Mouse (Mus musculus) forebrain, embryonic 15.5 days (tissue): Measurements from ENCODE around the gene Lbx2. TPM values are rescaled to one million over a fixed set of nuclear protein-coding genes. Genes with fewer than 3 reads are reported as not detected.

Source experiments
- ATAC-seq: fragments of 200-750 bp; cut with Nextera tagmentation; replicated peaks from 2 replicates; pipeline ENCODE4 v1.8.0; 2017; ENCODE audit warnings: mild to moderate bottlenecking, moderate TSS enrichment, moderate library complexity
- H3K27ac ChIP-seq: fragments of 300-500 bp; sonication (generic); replicated peaks from 2 replicates; pipeline ENCODE4 v1.5.1; 2015; ENCODE audit warnings: mild to moderate bottlenecking, inconsistent platforms
- H3K27me3 ChIP-seq: fragments of 300-500 bp; sonication (generic); 2 replicates; pipeline ENCODE4 v1.6.1; 2015; ENCODE audit warnings: inconsistent platforms
- H3K36me3 ChIP-seq: fragments of 300-500 bp; sonication (generic); 2 replicates; pipeline ENCODE4 v1.6.1; 2015; ENCODE audit warnings: mild to moderate bottlenecking, inconsistent platforms
- H3K4me1 ChIP-seq: fragments of 300-500 bp; sonication (generic); 2 replicates; pipeline ENCODE4 v1.6.1; 2015; ENCODE audit warnings: inconsistent platforms
- H3K4me2 ChIP-seq: fragments of 300-500 bp; sonication (generic); replicated peaks from 2 replicates; pipeline ENCODE4 v1.6.1; 2015; ENCODE audit warnings: mild to moderate bottlenecking, inconsistent platforms
- H3K4me3 ChIP-seq: fragments of 300-500 bp; sonication (generic); 2 replicates; pipeline ENCODE4 v1.5.1; 2015; ENCODE audit warnings: mild to moderate bottlenecking, inconsistent platforms
- H3K9ac ChIP-seq: fragments of 300-500 bp; sonication (generic); replicated peaks from 2 replicates; pipeline ENCODE4 v1.6.1; 2015; ENCODE audit warnings: mild to moderate bottlenecking, inconsistent platforms
- H3K9me3 ChIP-seq: fragments of 300-500 bp; sonication (generic); 2 replicates; pipeline ENCODE4 v1.6.1; 2016; ENCODE audit warnings: inconsistent platforms
- WGBS: fragments of 180-500 bp; shearing (Covaris S2); methylation state at CpG from one replicate; pipeline ENCODE4 v1.1.7; 2015; ENCODE audit warnings: mixed read lengths; 5-methylcytosine and 5-hydroxymethylcytosine counted together
- polyA plus RNA-seq: library from polyadenylated mRNA; unstranded; fragments of >200 nt; fragmentation: Nextera tagmentation; extraction: Ambion mirVana; gene quantifications from 2 replicates; pipeline ENCODE4 v1.2.1, GENCODE M21; 2015

The Lbx2 gene
- polyA plus RNA-seq, 1 experiment from 2014 or later: not detected

GRCm38 (mm10) chr6:83101688-83102556, 15.8 kb downstream of the Lbx2 start:
- Histone ChIP-seq H3K27ac (peak overlapping the region; percentile 82), H3K4me1 (peaks cover 26% of the 10 kb centered on the region), H3K4me2 (peak overlapping the region; percentile 100), H3K36me3 (no peaks in the 10 kb centered on the region), H3K27me3 (peaks cover 3% of the 10 kb centered on the region; the same call in 1 of the 2 replicates), H3K9ac (peak overlapping the region; percentile 84), H3K9me3 (no peaks in the 10 kb centered on the region), H3K4me3 (peak overlapping the region; percentile 84)
- ATAC-seq: peak; percentile 76
- WGBS: under 1% methylated on average over 74 of the region's 74 CpGs

GRCm38 (mm10) chr6:83103130-83103650, 17.0 kb downstream of the Lbx2 start:
- H3K36me3 ChIP-seq: no peaks in the 10 kb centered on the region
- H3K27ac ChIP-seq: 0 out of 2 replicates have a peak overlapping the region, but pooled peaks have one; percentile 0
- peaks cover 32% of the 10 kb centered on the region for H3K4me1 ChIP-seq
- peak overlapping the region; percentile 84; the same call in 1 of the 2 replicates for H3K4me3 ChIP-seq
- H3K9me3 ChIP-seq: no peaks in the 10 kb centered on the region
- H3K4me2 ChIP-seq: peak overlapping the region; percentile 100
- no peaks in the 10 kb centered on the region for H3K27me3 ChIP-seq
- 49% methylated on average over 11 of the region's 11 CpGs for WGBS
- H3K9ac ChIP-seq: peak overlapping the region; percentile 84; the same call in 1 of the 2 replicates
- no peak for ATAC-seq

GRCm38 (mm10) chr6:83104158-83104557, 18.0 kb downstream of the Lbx2 start:
- Histone ChIP-seq H3K9ac (no peak overlapping the region), H3K36me3 (no peaks in the 10 kb centered on the region), H3K4me2 (no peak overlapping the region), H3K4me3 (no peak overlapping the region), H3K27ac (no peak overlapping the region), H3K9me3 (no peaks in the 10 kb centered on the region), H3K27me3 (no peaks in the 10 kb centered on the region), H3K4me1 (peaks cover 37% of the 10 kb centered on the region)
- 40% methylated on average over 4 of the region's 4 CpGs for WGBS
- ATAC-seq: peak; percentile 38

GRCm38 (mm10) chr6:83107566-83108400, 21.6 kb downstream of the Lbx2 start:
- peaks cover 4% of the 10 kb centered on the region; the same call in 1 of the 2 replicates for H3K36me3 ChIP-seq
- peaks cover 31% of the 10 kb centered on the region for H3K4me1 ChIP-seq
- no peaks in the 10 kb centered on the region for H3K27me3 ChIP-seq
- no peaks in the 10 kb centered on the region for H3K9me3 ChIP-seq
- no peak for ATAC-seq
- 35% methylated on average over 13 of the region's 13 CpGs for WGBS
- peak overlapping the region; percentile 83 for H3K4me2 ChIP-seq
- H3K4me3 ChIP-seq: peak overlapping the region; percentile 87
- no peak overlapping the region for H3K9ac ChIP-seq
- H3K27ac ChIP-seq: peak overlapping the region; percentile 80; the same call in 1 of the 2 replicates

- H3K4me1 ChIP-seq: peaks cover 22% of the 10 kb centered on the region
- under 1% methylated on average over 76 of the region's 76 CpGs for WGBS
- peak within 1 kb of the TSS; percentile 89 for H3K9ac ChIP-seq
- H3K4me3 ChIP-seq: peak within 1 kb of the TSS; percentile 87
- peak within 1 kb of the TSS; percentile 83 for H3K4me2 ChIP-seq
- H3K27ac ChIP-seq: peak within 1 kb of the TSS; percentile 80
- peak; percentile 83 for ATAC-seq
- H3K36me3 ChIP-seq: peaks cover 4% of the 10 kb centered on the region; the same call in 1 of the 2 replicates
- no peaks in the 10 kb centered on the region for H3K9me3 ChIP-seq
- no peaks in the 10 kb centered on the region for H3K27me3 ChIP-seq
Observed at GRCm38 (mm10) chr6:83108762-83109668, 22.8 kb downstream of the Lbx2 start, which contains the start of gene Mrpl53. Mrpl53 (plus strand) TSS chr6:83109040.

- peaks cover 4% of the 10 kb centered on the region; the same call in 1 of the 2 replicates for H3K36me3 ChIP-seq
- no peak overlapping the region for H3K4me3 ChIP-seq
- H3K4me1 ChIP-seq: peaks cover 39% of the 10 kb centered on the region
- H3K4me2 ChIP-seq: no peak overlapping the region
- H3K27me3 ChIP-seq: no peaks in the 10 kb centered on the region
- no peak for ATAC-seq
- H3K27ac ChIP-seq: no peak overlapping the region
- no peak overlapping the region for H3K9ac ChIP-seq
- no peaks in the 10 kb centered on the region for H3K9me3 ChIP-seq
- 97% methylated on average over 4 of the region's 4 CpGs for WGBS
Observed at GRCm38 (mm10) chr6:83111510-83112136, 25.5 kb downstream of the Lbx2 start.

- peak within 1 kb of the TSS; percentile 77 for H3K4me3 ChIP-seq
- peak; percentile 90 for ATAC-seq
- no peaks in the 10 kb centered on the region for H3K27me3 ChIP-seq
- H3K9ac ChIP-seq: peak within 1 kb of the TSS; percentile 81
- no peaks in the 10 kb centered on the region for H3K9me3 ChIP-seq
- H3K36me3 ChIP-seq: peaks cover 29% of the 10 kb centered on the region; the same call in 1 of the 2 replicates
- H3K4me1 ChIP-seq: peaks cover 40% of the 10 kb centered on the region
- peak within 1 kb of the TSS; percentile 97 for H3K4me2 ChIP-seq
- peak within 1 kb of the TSS; percentile 79 for H3K27ac ChIP-seq
- 1% methylated on average over 43 of the region's 58 CpGs for WGBS
Observed at GRCm38 (mm10) chr6:83115011-83115671, 29.0 kb downstream of the Lbx2 start, which contains the start of gene Mogs. Mogs (plus strand) TSS chr6:83115496.

- Histone ChIP-seq H3K27me3 (no peaks in the 10 kb centered on the region), H3K36me3 (peaks cover 26% of the 10 kb centered on the region; the same call in 1 of the 2 replicates), H3K4me3 (peak overlapping the region; percentile 77), H3K9me3 (no peaks in the 10 kb centered on the region), H3K9ac (peak overlapping the region; percentile 81), H3K4me1 (peaks cover 44% of the 10 kb centered on the region), H3K27ac (peak overlapping the region; percentile 79), H3K4me2 (peak overlapping the region; percentile 97)
- whole genome bisulfite sequencing: 1% methylated on average over 47 of the region's 48 CpGs
- ATAC-seq: peak; percentile 62
Observed at GRCm38 (mm10) chr6:83115682-83116372, 29.7 kb downstream of the Lbx2 start.

- ATAC-seq: no peak
- Histone ChIP-seq H3K4me2 (peak overlapping the region; percentile 97), H3K4me3 (peak overlapping the region; percentile 77), H3K27me3 (no peaks in the 10 kb centered on the region), H3K9ac (peak overlapping the region; percentile 81), H3K9me3 (no peaks in the 10 kb centered on the region), H3K36me3 (peaks cover 25% of the 10 kb centered on the region; the same call in 1 of the 2 replicates), H3K27ac (no peak overlapping the region), H3K4me1 (peaks cover 44% of the 10 kb centered on the region)
- WGBS: 76% methylated on average over 11 of the region's 11 CpGs
Observed at GRCm38 (mm10) chr6:83116373-83117164, 30.4 kb downstream of the Lbx2 start.
